Mouse (Mus musculus): ENCODE measurements around the gene Mmgt2.

- no peak for TF ChIP-seq CTCF (IDR thresholded peaks at IDR 0.05; ENCODE audit: control insufficient read depth, insufficient read depth, insufficient read length)
- no peak for TF ChIP-seq USF1 (IDR thresholded peaks at IDR 0.05; ENCODE audit: low read depth)
- no peak for TF ChIP-seq MYOG (IDR thresholded peaks at IDR 0.05; ENCODE audit: control insufficient read depth, extremely low read depth, insufficient read length)
- no peak for TF ChIP-seq MAX (IDR thresholded peaks at IDR 0.05)
- no peak for TF ChIP-seq MYOD1 (IDR thresholded peaks at IDR 0.05; ENCODE audit: control insufficient read depth, insufficient read length, low read depth)
- TF ChIP-seq CEBPB (IDR thresholded peaks at IDR 0.05; ENCODE audit: low read depth): no peak
- no peak for TF ChIP-seq FOSL1 (IDR thresholded peaks at IDR 0.05; ENCODE audit: insufficient read depth, low read length, poor library complexity, severe bottlenecking)
Observed at GRCm38 (mm10) chr11:62652080-62652479, 3.6 kb downstream of the Mmgt2 start.

All from C2C12 (cell line).